In genomic region chr2:69585886-69586398, GRCm38 (mm10) we compare ENCODE assay signal across 8 mouse cellular contexts. TPM values are rescaled to one million over a fixed set of nuclear protein-coding genes. Genes with fewer than 3 reads are reported as not detected.
DNase-seq lines count a peak whose midpoint lies in the region; ATAC-seq and TF ChIP-seq lines count a peak whose summit lies in the region.

Lrp2 (minus strand) TSS chr2:69586065.

- peak; percentile 23 to 40 for DNase-seq in layer of hippocampus, postnatal 10 days (ENCODE audit: low spot score in 2 of 2)
- no peak for DNase-seq in layer of hippocampus, adult 8-10 months (ENCODE audit: low spot score in 2 of 2)
- DNase-seq in kidney, postnatal 14 days: peak; percentile 91
- peak; percentile 68 for DNase-seq in lung, postnatal 0 days (ENCODE audit: low spot score)
- peak; percentile 79 for DNase-seq in retina, embryonic 14.5 days (ENCODE audit: low spot score)
- no peak for DNase-seq in T-cell, adult 2 months (ENCODE audit: low spot score)

- TF ChIP-seq EP300 in lung, postnatal 0 days (IDR thresholded peaks at IDR 0.05): no peak

- 0% methylated on average over 45 of the region's 45 CpGs for WGBS in heart, embryonic 15.5 days
- WGBS in lung, postnatal 0 days: under 1% methylated on average over 45 of the region's 45 CpGs

- no peaks in the 10 kb centered on the region for H3K36me3 ChIP-seq in heart, embryonic 15.5 days
- H3K36me3 ChIP-seq in lung, postnatal 0 days (ENCODE audit: insufficient read depth, low read length): no peaks in the 10 kb centered on the region

- H3K4me2 ChIP-seq in heart, embryonic 15.5 days: peak within 1 kb of the TSS; percentile 99
- H3K4me2 ChIP-seq in lung, postnatal 0 days (replicated peaks; ENCODE audit: low read depth, low read length): peak within 1 kb of the TSS; percentile 93

- no peak within 1 kb of the TSS for H3K27ac ChIP-seq in heart, embryonic 15.5 days
- no peak within 1 kb of the TSS for H3K27ac ChIP-seq in lung, postnatal 0 days (ENCODE audit: low read length)

- peak; percentile 17 for TF ChIP-seq CTCF in lung, postnatal 0 days (IDR thresholded peaks at IDR 0.05)

- peaks cover 59% of the 10 kb centered on the region for H3K27me3 ChIP-seq in heart, embryonic 15.5 days
- peaks cover 54% of the 10 kb centered on the region for H3K27me3 ChIP-seq in lung, postnatal 0 days (replicated peaks; ENCODE audit: insufficient read depth, low read length)

- peaks cover 37% of the 10 kb centered on the region for H3K4me1 ChIP-seq in heart, embryonic 15.5 days (replicated peaks)
- peaks cover 8% of the 10 kb centered on the region; the same call in 1 of the 2 replicates for H3K4me1 ChIP-seq in lung, postnatal 0 days (ENCODE audit: insufficient read depth, low read depth, low read length)

- peak within 1 kb of the TSS; percentile 50 for H3K9ac ChIP-seq in heart, embryonic 15.5 days
- H3K9ac ChIP-seq in lung, postnatal 0 days (replicated peaks; ENCODE audit: low read depth): no peak within 1 kb of the TSS

- ATAC-seq in common myeloid progenitor, adult 5-6 weeks (replicated peaks; ENCODE audit: low read depth, poor library complexity, severe bottlenecking): peak; percentile 30
- ATAC-seq in heart, embryonic 15.5 days (replicated peaks; ENCODE audit: insufficient number of reproducible peaks, insufficient read depth, low FRiP score, low read depth): peak; percentile 71
- ATAC-seq in lung, postnatal 0 days: peak; percentile 68

- H3K4me3 ChIP-seq in heart, embryonic 15.5 days: peak within 1 kb of the TSS; percentile 66
- peak within 1 kb of the TSS; percentile 55 for H3K4me3 ChIP-seq in lung, postnatal 0 days (ENCODE audit: low read depth, low read length)

- no peaks in the 10 kb centered on the region for H3K9me3 ChIP-seq in heart, embryonic 15.5 days (replicated peaks)
- no peaks in the 10 kb centered on the region for H3K9me3 ChIP-seq in lung, postnatal 0 days (ENCODE audit: low read length)

RNA-seq across cellular contexts. Expression of gene Lrp2, which starts in this region (rescaled TPM):
- under 1 TPM; 0.74 to 0.78 TPM for total RNA-seq in layer of hippocampus, postnatal 10 days (2021)
- 1 to 10 TPM in 1 of 4 experiments, under 1 TPM in 3; 0.45 to 1.0 (median 0.66) TPM for total RNA-seq in layer of hippocampus, adult 8-10 months (2022)
- not detected in 2 replicates for total RNA-seq in common myeloid progenitor, adult 5-6 weeks (2017)
- polyA plus RNA-seq in heart, embryonic 15.5 days (2015; fragmentation: Nextera tagmentation; extraction: Ambion mirVana): 0.25 and 0.44 TPM in 2 replicates
- polyA plus RNA-seq in lung, postnatal 0 days (2015; fragmentation: Nextera tagmentation; extraction: Ambion mirVana): 1.1 and 2.4 TPM in 2 replicates

Comparison
In these comparisons a context has a peak if more than half of its experiments do, and no peak if none do; other contexts are left out.
1. Peak in DNase-seq in layer of hippocampus, postnatal 10 days; RNA of the gene not detected or under 1 TPM.
2. Peak in ATAC-seq in common myeloid progenitor, adult 5-6 weeks; RNA of the gene not detected or under 1 TPM.
3. Peak in ATAC-seq, H3K4me3 ChIP-seq, H3K9ac ChIP-seq and H3K4me2 ChIP-seq in heart, embryonic 15.5 days; RNA of the gene not detected or under 1 TPM.
4. DNase-seq: peak in kidney, postnatal 14 days (single experiment), lung, postnatal 0 days (single experiment) and retina, embryonic 14.5 days (single experiment); none in layer of hippocampus, adult 8-10 months (0 of 2) and T-cell, adult 2 months (single experiment).
5. Peak in every context shown above with its lines, with median percentiles within 50 percentile points of each other: ATAC-seq.